Mouse (Mus musculus) CD8-positive naive resting alpha-beta T cell, adult 2 months (primary cell): ENCODE data around the gene Nhlrc4.
A peak's percentile ranks its signal among the peaks of the same experiment; 100 is the strongest.

ENCODE experiments used
- DNase-seq, 2 experiments: peaks; one replicate each; pipeline ENCODE4 v3.0.0; 2022; ENCODE audit warnings: low read depth in 2 of 2, low spot score in 2 of 2

Nhlrc4 gene

GRCm38 (mm10) chr17:25958771-25959494 is 14.2 kb upstream of the Nhlrc4 start:
- DNase-seq: no peak

- no peak for DNase-seq
These were observed 12.9 kb upstream of the Nhlrc4 start for GRCm38 (mm10) chr17:25957586-25958051.

- no peak for DNase-seq
These were observed 11.9 kb upstream of the Nhlrc4 start for GRCm38 (mm10) chr17:25956631-25957030.

- DNase-seq: no peak
These were observed 11.4 kb upstream of the Nhlrc4 start for GRCm38 (mm10) chr17:25956201-25956600.

GRCm38 (mm10) chr17:25955736-25956135 is 11.0 kb upstream of the Nhlrc4 start:
- DNase-seq: no peak

- DNase-seq: no peak
These were observed 9.9 kb upstream of the Nhlrc4 start for GRCm38 (mm10) chr17:25954671-25955070.

- no peak for DNase-seq
These were observed 8.4 kb upstream of the Nhlrc4 start for GRCm38 (mm10) chr17:25953161-25953560.

GRCm38 (mm10) chr17:25951803-25952623 is 7.3 kb upstream of the Nhlrc4 start, which contains the start of gene A930017K11Rik:
A930017K11Rik (minus strand) TSS chr17:25952565.
- no peak for DNase-seq

GRCm38 (mm10) chr17:25951225-25951802 is 6.6 kb upstream of the Nhlrc4 start:
- DNase-seq: no peak

- DNase-seq: no peak
These were observed 5.9 kb upstream of the Nhlrc4 start for GRCm38 (mm10) chr17:25950706-25951105.

- no peak for DNase-seq
These were observed 5.2 kb upstream of the Nhlrc4 start for GRCm38 (mm10) chr17:25949981-25950380.

GRCm38 (mm10) chr17:25948051-25948450 is 3.3 kb upstream of the Nhlrc4 start:
- no peak for DNase-seq

GRCm38 (mm10) chr17:25947576-25947975 is 2.8 kb upstream of the Nhlrc4 start:
- no peak for DNase-seq

GRCm38 (mm10) chr17:25946891-25947290 is 2.1 kb upstream of the Nhlrc4 start:
- no peak for DNase-seq

- DNase-seq: no peak
These were observed 1.6 kb upstream of the Nhlrc4 start for GRCm38 (mm10) chr17:25946349-25946748.

- no peak for DNase-seq
These were observed 875 bp upstream of the Nhlrc4 start for GRCm38 (mm10) chr17:25945517-25946155.

GRCm38 (mm10) chr17:25943769-25944168 is 992 bp downstream of the Nhlrc4 start:
- no peak for DNase-seq

- DNase-seq: no peak
These were observed 1.5 kb downstream of the Nhlrc4 start for GRCm38 (mm10) chr17:25943221-25943620.

- DNase-seq: no peak
These were observed 2.1 kb downstream of the Nhlrc4 start for GRCm38 (mm10) chr17:25942597-25943151.

GRCm38 (mm10) chr17:25941511-25942241 is 3.1 kb downstream of the Nhlrc4 start:
- DNase-seq: peak; percentile 55 to 65
